Mouse (Mus musculus) CH12.LX (cell line): Measurements from ENCODE around the gene Ldlrad3. TPM values are rescaled to one million over a fixed set of nuclear protein-coding genes. Genes with fewer than 3 reads are reported as not detected.

ENCODE experiments used
- DNase-seq: peaks from one replicate; pipeline ENCODE4 v3.0.0-alpha.2; 2013; ENCODE audit errors: extremely low read depth
- H3K27ac ChIP-seq: 2 replicates; pipeline ENCODE4 v1.5.1; 2012; ENCODE audit warnings: low read depth, mild to moderate bottlenecking, control low read depth, moderate library complexity; ENCODE audit not compliant: insufficient read depth
- H3K27me3 ChIP-seq: replicated peaks from 2 replicates; pipeline ENCODE3; 2012; ENCODE audit warnings: inconsistent platforms
- H3K36me3 ChIP-seq, 2 experiments: replicated peaks in 1 of 2; 2 replicates each; pipeline versions ENCODE3 to v1.6.1; 2012; ENCODE audit warnings: inconsistent platforms in 1 of 2, low read length in 1 of 2, mild to moderate bottlenecking in 1 of 2, mixed read lengths in 1 of 2, moderate library complexity in 1 of 2; ENCODE audit not compliant: control insufficient read depth in 1 of 2, insufficient read depth in 1 of 2
- H3K4me1 ChIP-seq, 2 experiments: 2 replicates each; pipeline ENCODE4 v1.6.1; 2012; ENCODE audit warnings: inconsistent platforms in 1 of 2, moderate library complexity in 1 of 2; ENCODE audit not compliant: insufficient read depth in 2 of 2, control insufficient read depth in 1 of 2
- H3K4me2 ChIP-seq: 2 replicates; pipeline ENCODE4 v1.6.1; 2012; ENCODE audit warnings: low read depth, mild to moderate bottlenecking, control low read depth; ENCODE audit not compliant: poor library complexity, insufficient read depth, severe bottlenecking
- H3K4me3 ChIP-seq, 3 experiments: fragments of 150-350 bp in 1 of 3; sonication (generic) in 1 of 3; replicated peaks in 1 of 3; 2 replicates each; pipeline versions ENCODE3 to v1.5.1; 2011 to 2012; ENCODE audit warnings: low read depth in 2 of 3, low read length in 2 of 3, mild to moderate bottlenecking in 2 of 3, moderate library complexity in 2 of 3, control low read depth in 1 of 3, improper control_type of control experiment in 1 of 3, inconsistent platforms in 1 of 3, mixed read lengths in 1 of 3; ENCODE audit not compliant: poor library complexity in 1 of 3
- H3K79me2 ChIP-seq: replicated peaks from 2 replicates; pipeline ENCODE4 v1.6.1; 2012; ENCODE audit warnings: mild to moderate bottlenecking, moderate library complexity; ENCODE audit not compliant: control insufficient read depth, poor library complexity, insufficient read depth, severe bottlenecking; ENCODE audit errors: extremely low read depth
- H3K9ac ChIP-seq: 2 replicates; pipeline ENCODE4 v1.6.1; 2012; ENCODE audit warnings: low read depth, mild to moderate bottlenecking, control low read depth, moderate library complexity; ENCODE audit not compliant: insufficient read depth
- H3K9me3 ChIP-seq: replicated peaks from 2 replicates; pipeline ENCODE3; 2012; ENCODE audit warnings: low read length, inconsistent platforms, mixed read lengths
- CHD1 ChIP-seq: IDR thresholded peaks from 2 replicates; pipeline ENCODE4 v1.6.1; 2012; ENCODE audit warnings: low read depth, low read length, improper control_type of control experiment, inconsistent platforms
- CHD2 ChIP-seq: IDR thresholded peaks from 2 replicates; pipeline ENCODE4 v1.6.1; 2011; ENCODE audit warnings: low read length, improper control_type of control experiment
- ETS1 ChIP-seq: conservative IDR thresholded peaks from 2 replicates; pipeline ENCODE4 v1.6.1; 2012; ENCODE audit warnings: low read depth, mild to moderate bottlenecking, inconsistent platforms, low read length, improper control_type of control experiment, moderate library complexity
- JUN ChIP-seq: IDR thresholded peaks from 2 replicates; pipeline ENCODE4 v1.6.1; 2011; ENCODE audit warnings: low read depth, mild to moderate bottlenecking, low read length, improper control_type of control experiment, moderate library complexity; ENCODE audit not compliant: insufficient read depth
- JUND ChIP-seq: conservative IDR thresholded peaks from 2 replicates; pipeline ENCODE4 v1.6.1; 2011; ENCODE audit warnings: low read depth, low read length, improper control_type of control experiment
- MXI1 ChIP-seq: IDR thresholded peaks from 2 replicates; pipeline ENCODE4 v1.6.1; 2011; ENCODE audit warnings: mild to moderate bottlenecking, low read depth, low read length, improper control_type of control experiment
- NRF1 ChIP-seq: IDR thresholded peaks from 2 replicates; pipeline ENCODE4 v1.6.1; 2014; ENCODE audit warnings: low read depth, mild to moderate bottlenecking, inconsistent platforms, low read length, improper control_type of control experiment, moderate library complexity
- PAX5 ChIP-seq: IDR thresholded peaks from 2 replicates; pipeline ENCODE4 v1.6.1; 2012; ENCODE audit warnings: low read length, inconsistent platforms, mixed read lengths
- RAD21 ChIP-seq: IDR thresholded peaks from 2 replicates; pipeline ENCODE4 v1.6.1; 2011; ENCODE audit warnings: low read depth, mild to moderate bottlenecking, low read length, improper control_type of control experiment, moderate library complexity
- RCOR1 ChIP-seq: conservative IDR thresholded peaks from 2 replicates; pipeline ENCODE4 v1.6.1; 2012; ENCODE audit warnings: low read depth, mild to moderate bottlenecking, inconsistent platforms, low read length, improper control_type of control experiment
- SIN3A ChIP-seq: IDR thresholded peaks from 2 replicates; pipeline ENCODE4 v1.6.1; 2012; ENCODE audit warnings: low read length, improper control_type of control experiment, inconsistent platforms
- SMC3 ChIP-seq: IDR thresholded peaks from 2 replicates; pipeline ENCODE4 v1.6.1; 2011; ENCODE audit warnings: low read depth, low read length, improper control_type of control experiment
- TBP ChIP-seq: conservative IDR thresholded peaks from 2 replicates; pipeline ENCODE4 v1.6.1; 2011; ENCODE audit warnings: low read depth, low read length, improper control_type of control experiment
- TCF12 ChIP-seq: IDR thresholded peaks from 2 replicates; pipeline ENCODE4 v1.6.1; 2014; ENCODE audit warnings: low read depth, mild to moderate bottlenecking, inconsistent platforms, low read length, improper control_type of control experiment
- USF2 ChIP-seq: conservative IDR thresholded peaks from 2 replicates; pipeline ENCODE4 v1.6.1; 2011; ENCODE audit warnings: low read depth, low read length, improper control_type of control experiment
- dilution Hi-C: fragments of 300-500 bp; cut with MboI; formaldehyde crosslinking; loops from 2 replicates; pipeline ENCODE4 v1.14.3; 2020; ENCODE audit warnings: low sequenced_read_pairs; ENCODE audit not compliant: extremely low pct_unique_long_range_greater_than_20kb, extremely low pct_ligation_motif_present
- in situ Hi-C: fragments of 300-500 bp; cut with MboI; formaldehyde crosslinking; loops from 3 replicates; pipeline ENCODE4 v1.14.3; 2019; ENCODE audit warnings: low sequenced_read_pairs, low pct_ligation_motif_present, low pct_unique_long_range_greater_than_20kb, mixed read lengths
- polyA plus RNA-seq: library from polyadenylated mRNA; unstranded; fragments of >175 nt; gene quantifications from 2 replicates; pipeline ENCODE4 v1.2.1, GENCODE M21; 2012; ENCODE audit warnings: low read depth; ENCODE audit not compliant: insufficient read length
- total RNA-seq, 2 experiments: library from RNA; depleted of rRNA; stranded (reverse); fragments of 300-350 nt in 1 of 2; fragments of >200 nt in 1 of 2; gene quantifications; 2 replicates each; pipeline ENCODE4 v1.2.3; 2012 to 2014

Ldlrad3 gene
- total and polyA plus RNA-seq, 3 experiments: 0.30 to 2.7 (median 2.1) TPM

DNA sequence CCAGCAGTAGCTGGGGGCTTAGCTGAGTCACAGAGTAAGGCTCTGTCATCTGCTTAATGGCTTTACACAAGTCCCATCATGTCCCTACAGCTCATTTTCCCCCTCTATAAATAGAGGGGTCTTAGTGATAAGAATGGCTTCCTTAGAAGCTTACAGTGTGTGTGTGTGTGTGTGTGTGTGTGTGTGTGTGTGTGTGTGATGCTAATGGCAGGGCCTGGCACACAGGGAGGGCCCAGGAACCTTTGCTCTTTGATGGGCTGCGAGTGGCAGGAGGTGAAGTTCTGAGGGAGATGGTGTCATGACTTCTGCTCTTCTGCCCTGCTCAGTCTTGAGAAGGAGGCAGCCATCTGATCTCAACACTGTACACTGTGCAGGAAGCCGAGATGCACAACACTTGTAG, 146.2 kb downstream of the Ldlrad3 start:
- no peak for TF ChIP-seq ETS1
- TF ChIP-seq PAX5: no peak
- TF ChIP-seq MXI1: no peak
- TF ChIP-seq NRF1: no peak
- no peak for TF ChIP-seq SMC3
- TF ChIP-seq JUN: no peak
- no peak for TF ChIP-seq SIN3A
- TF ChIP-seq RCOR1: no peak
- no peak for TF ChIP-seq CHD1
- no peak for TF ChIP-seq CHD2
- TF ChIP-seq RAD21: no peak
- no peak for TF ChIP-seq USF2
- no peak for TF ChIP-seq TCF12
- DNase-seq: no peak
- Histone ChIP-seq H3K79me2 (no peaks in the 10 kb centered on the region), H3K4me3 (no peak overlapping the region), H3K4me1 (peaks cover 2 to 32% of the 10 kb centered on the region in 2 experiments; a peak in 3 of 4 replicates), H3K9ac (no peak overlapping the region), H3K27ac (no peak overlapping the region), H3K4me2 (no peak overlapping the region), H3K9me3 (no peaks in the 10 kb centered on the region), H3K27me3 (no peaks in the 10 kb centered on the region), H3K36me3 (no peaks in the 10 kb centered on the region)
- dilution Hi-C loops (no loop called here), in situ Hi-C loops (no loop called here)

GRCm38 (mm10) chr2:102038895-102039667, 147.1 kb downstream of the Ldlrad3 start:
- no peak overlapping the region for H3K4me2 ChIP-seq
- H3K27ac ChIP-seq: no peak overlapping the region
- no peaks in the 10 kb centered on the region for H3K27me3 ChIP-seq
- TF ChIP-seq TBP (0 out of 2 replicates have a peak, but pooled peaks have one; percentile 26), JUN (no peak), JUND (no peak), NRF1 (no peak)
- peak; percentile 24 for DNase-seq
- no peaks in the 10 kb centered on the region for H3K79me2 ChIP-seq
- no peaks in the 10 kb centered on the region for H3K9me3 ChIP-seq
- dilution Hi-C loops (no loop called here), in situ Hi-C loops (no loop called here)
- H3K36me3 ChIP-seq: no peaks in the 10 kb centered on the region
- no peak overlapping the region for H3K9ac ChIP-seq
- peaks cover 2 to 36% of the 10 kb centered on the region in 2 experiments; a peak in 3 of 4 replicates for H3K4me1 ChIP-seq
- no peak overlapping the region for H3K4me3 ChIP-seq
